Mouse (Mus musculus): ENCODE results near the gene 4932438A13Rik.

- TF ChIP-seq POLR2A (IDR thresholded peaks at IDR 0.05; ENCODE audit: insufficient read length, low read depth) (peak; percentile 98), USF1 (IDR thresholded peaks at IDR 0.05; ENCODE audit: low read depth) (no peak), MYOD1 (IDR thresholded peaks at IDR 0.05; ENCODE audit: control insufficient read depth in 1 of 3, insufficient read length in 2 of 3, low read depth in 2 of 3) (peak in 1 of 3 experiments; percentile 59), REST (IDR thresholded peaks at IDR 0.05; ENCODE audit: insufficient read depth, insufficient read length) (no peak), TCF12 (IDR thresholded peaks at IDR 0.05; ENCODE audit: insufficient read depth, poor library complexity, severe bottlenecking) (no peak)
Observed at GRCm38 (mm10) chr3:36862721-36863275, at the start of gene 4932438A13Rik.

All from myocyte (in vitro differentiated cells).